Mouse (Mus musculus) liver, embryonic 15.5 days (tissue): ENCODE results near the gene Gk. TPM values are rescaled to one million over a fixed set of nuclear protein-coding genes. Genes with fewer than 3 reads are reported as not detected.
A peak's percentile ranks its signal among the peaks of the same experiment; 100 is the strongest.

Experiments
- ATAC-seq: fragments of 200-750 bp; cut with Nextera tagmentation; 2 replicates; pipeline ENCODE4 v1.8.0; 2017; ENCODE audit warnings: moderate number of reproducible peaks, mild to moderate bottlenecking, moderate library complexity; ENCODE audit not compliant: insufficient read depth
- H3K27ac ChIP-seq: fragments of 300-500 bp; sonication (generic); replicated peaks from 2 replicates; pipeline ENCODE4 v1.5.1; 2015; ENCODE audit warnings: mild to moderate bottlenecking, inconsistent platforms
- H3K27me3 ChIP-seq: fragments of 300-500 bp; sonication (generic); 2 replicates; pipeline ENCODE4 v1.6.1; 2015; ENCODE audit warnings: mild to moderate bottlenecking, inconsistent platforms
- H3K36me3 ChIP-seq: fragments of 300-500 bp; sonication (generic); replicated peaks from 2 replicates; pipeline ENCODE4 v1.6.1; 2015; ENCODE audit warnings: moderate library complexity, mild to moderate bottlenecking, inconsistent platforms
- H3K4me1 ChIP-seq: fragments of 300-500 bp; sonication (generic); replicated peaks from 2 replicates; pipeline ENCODE4 v1.6.1; 2015; ENCODE audit warnings: inconsistent platforms
- H3K4me2 ChIP-seq: fragments of 300-500 bp; sonication (generic); 2 replicates; pipeline ENCODE4 v1.6.1; 2015; ENCODE audit warnings: moderate library complexity, mild to moderate bottlenecking, inconsistent platforms
- H3K4me3 ChIP-seq: fragments of 300-500 bp; sonication (generic); replicated peaks from 2 replicates; pipeline ENCODE4 v1.5.1; 2015; ENCODE audit warnings: mild to moderate bottlenecking, inconsistent platforms
- H3K9ac ChIP-seq: fragments of 300-500 bp; sonication (generic); 2 replicates; pipeline ENCODE4 v1.6.1; 2015; ENCODE audit warnings: moderate library complexity, mild to moderate bottlenecking, inconsistent platforms
- H3K9me3 ChIP-seq: fragments of 300-500 bp; sonication (generic); replicated peaks from 2 replicates; pipeline ENCODE4 v1.6.1; 2016; ENCODE audit warnings: inconsistent platforms
- WGBS: fragments of 180-500 bp; shearing (Covaris S2); methylation state at CpG from one replicate; pipeline ENCODE4 v1.1.7; 2015; ENCODE audit warnings: mixed read lengths; ENCODE audit not compliant: insufficient replicate concordance; 5-methylcytosine and 5-hydroxymethylcytosine counted together
- polyA plus RNA-seq: library from polyadenylated mRNA; unstranded; fragments of >200 nt; fragmentation: Nextera tagmentation; extraction: Ambion mirVana; gene quantifications from 2 replicates; pipeline ENCODE4 v1.2.1, GENCODE M21; 2015

Gene Gk
- polyA plus RNA-seq, result 9.4 and 12.2 TPM in 2 replicates

DNA sequence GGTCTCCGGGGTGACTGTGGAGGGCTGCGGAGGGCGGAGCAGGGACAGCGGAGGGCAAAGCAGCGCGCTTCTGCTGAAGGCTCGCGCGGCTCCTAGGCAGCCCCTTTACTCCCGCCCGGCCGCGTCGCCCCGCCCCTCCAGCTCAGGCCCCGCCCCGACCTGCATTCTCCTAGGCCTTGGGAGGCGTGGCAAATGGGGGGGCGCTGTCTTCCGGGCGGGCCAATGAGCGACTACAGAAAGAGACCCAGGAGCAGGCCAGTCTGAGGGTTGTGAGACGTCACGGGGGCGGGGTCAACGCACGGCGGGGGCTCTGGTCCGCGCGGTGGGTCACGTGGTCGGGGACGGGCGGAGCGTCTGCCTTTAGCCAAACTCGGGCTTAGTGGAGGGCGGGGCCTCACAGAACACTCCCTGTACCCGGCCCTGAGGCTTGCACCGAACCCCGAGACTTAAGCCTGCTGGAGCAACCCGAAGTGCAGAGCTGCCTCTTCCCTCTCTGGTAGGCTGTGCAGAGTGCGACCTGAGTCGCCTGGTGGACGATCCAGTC, at the start of gene Gk:
Gk (minus strand) TSS at position 276 of the 544 bp plus-strand sequence.
- no peaks in the 10 kb centered on the region for H3K36me3 ChIP-seq
- 14% methylated on average over 37 of the region's 45 CpGs for WGBS
- H3K4me3 ChIP-seq, result peak within 1 kb of the TSS; percentile 67
- peak within 1 kb of the TSS; percentile 69 for H3K9ac ChIP-seq
- peak within 1 kb of the TSS; percentile 85 for H3K27ac ChIP-seq
- ATAC-seq, result peak; percentile 97
- H3K27me3 ChIP-seq, result no peaks in the 10 kb centered on the region
- no peaks in the 10 kb centered on the region for H3K9me3 ChIP-seq
- peak within 1 kb of the TSS; percentile 78 for H3K4me2 ChIP-seq
- no peaks in the 10 kb centered on the region for H3K4me1 ChIP-seq

DNA sequence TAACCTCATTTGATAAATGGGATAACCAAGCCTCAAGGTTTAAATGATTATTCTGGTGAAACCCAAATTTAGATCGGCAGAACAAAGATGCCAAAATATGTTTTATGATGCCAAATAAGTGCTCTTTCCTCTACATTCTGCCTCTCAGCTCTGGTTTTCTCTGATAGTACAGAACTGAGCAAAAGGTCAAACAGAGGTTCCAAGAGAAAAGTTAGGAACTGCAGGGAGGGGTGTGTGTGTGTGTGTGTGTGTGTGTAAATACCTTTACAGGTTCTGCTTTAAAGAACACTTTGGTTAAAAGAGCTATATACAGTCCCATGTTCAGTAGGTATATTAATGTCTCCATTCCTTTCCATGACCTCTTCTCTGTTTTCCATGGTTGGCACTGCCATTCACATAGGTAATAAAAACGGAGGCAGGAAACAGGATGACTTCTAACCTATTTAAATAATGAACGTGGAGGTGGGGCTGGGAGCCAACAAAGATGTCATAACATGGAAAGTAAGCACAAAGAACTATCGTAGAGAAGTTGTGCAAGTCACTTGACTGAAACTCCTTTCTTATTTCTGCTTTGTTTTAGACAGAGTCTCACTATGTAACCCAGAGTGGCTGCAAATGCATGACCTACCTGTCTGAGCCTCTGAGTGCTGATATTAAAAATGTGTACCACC, 28.2 kb upstream of the Gk start:
- no peak overlapping the region for H3K9ac ChIP-seq
- no peaks in the 10 kb centered on the region for H3K36me3 ChIP-seq
- H3K4me2 ChIP-seq, result no peak overlapping the region
- H3K9me3 ChIP-seq, result no peaks in the 10 kb centered on the region
- no peak for ATAC-seq
- H3K4me1 ChIP-seq, result no peaks in the 10 kb centered on the region
- WGBS, result 55% methylated on average over 4 of the region's 4 CpGs
- H3K27ac ChIP-seq, result no peak overlapping the region
- no peak overlapping the region for H3K4me3 ChIP-seq
- no peaks in the 10 kb centered on the region for H3K27me3 ChIP-seq

DNA sequence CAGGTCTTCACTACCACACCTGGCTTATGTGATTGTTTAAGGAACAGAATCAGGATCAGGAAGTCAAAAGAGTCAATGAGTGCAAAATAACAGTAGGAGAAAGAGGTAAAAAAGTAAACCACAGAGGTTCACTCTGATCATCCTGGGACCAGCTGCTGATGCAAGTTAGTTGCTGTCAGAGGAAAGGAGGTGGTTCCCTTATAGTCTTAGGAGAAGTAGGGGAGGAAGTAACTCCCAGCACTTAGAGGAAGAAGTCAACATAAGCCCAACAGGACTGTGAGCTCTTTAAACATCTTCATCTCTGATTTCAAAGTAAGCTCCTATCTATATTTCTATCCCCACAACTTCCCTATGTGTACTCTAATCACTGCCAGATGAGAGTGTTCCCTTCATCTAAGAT, 26.4 kb upstream of the Gk start:
- no peaks in the 10 kb centered on the region for H3K9me3 ChIP-seq
- no peaks in the 10 kb centered on the region for H3K27me3 ChIP-seq
- no peak overlapping the region for H3K4me3 ChIP-seq
- H3K9ac ChIP-seq, result no peak overlapping the region
- no peak overlapping the region for H3K4me2 ChIP-seq
- H3K27ac ChIP-seq, result no peak overlapping the region
- H3K36me3 ChIP-seq, result no peaks in the 10 kb centered on the region
- H3K4me1 ChIP-seq, result no peaks in the 10 kb centered on the region
- no peak for ATAC-seq

DNA sequence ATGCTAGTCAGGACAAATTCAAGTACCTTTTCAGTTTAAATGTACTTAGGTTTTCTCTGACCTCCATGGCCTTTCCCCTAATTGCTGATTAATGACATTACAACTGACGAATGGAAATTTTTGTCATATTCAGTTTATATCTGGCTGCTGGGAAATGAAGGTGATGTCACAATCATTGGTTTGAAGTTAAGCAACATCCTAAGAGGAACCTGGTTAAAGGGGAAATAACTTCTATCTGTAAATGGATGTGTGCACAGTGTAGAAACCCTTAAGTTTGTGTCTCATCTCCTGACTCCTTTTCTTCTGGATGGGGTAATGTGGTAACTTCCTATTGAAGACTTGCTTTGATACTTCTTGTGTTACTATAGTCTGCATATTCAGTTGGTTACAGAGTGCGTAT, 20.8 kb upstream of the Gk start:
- H3K27ac ChIP-seq, result no peak overlapping the region
- H3K4me3 ChIP-seq, result no peak overlapping the region
- ATAC-seq, result no peak
- no peaks in the 10 kb centered on the region for H3K4me1 ChIP-seq
- no peaks in the 10 kb centered on the region for H3K27me3 ChIP-seq
- no peak overlapping the region for H3K9ac ChIP-seq
- H3K4me2 ChIP-seq, result no peak overlapping the region
- no peaks in the 10 kb centered on the region for H3K36me3 ChIP-seq
- H3K9me3 ChIP-seq, result no peaks in the 10 kb centered on the region
- 52% methylated on average over 2 of the region's 2 CpGs for WGBS

DNA sequence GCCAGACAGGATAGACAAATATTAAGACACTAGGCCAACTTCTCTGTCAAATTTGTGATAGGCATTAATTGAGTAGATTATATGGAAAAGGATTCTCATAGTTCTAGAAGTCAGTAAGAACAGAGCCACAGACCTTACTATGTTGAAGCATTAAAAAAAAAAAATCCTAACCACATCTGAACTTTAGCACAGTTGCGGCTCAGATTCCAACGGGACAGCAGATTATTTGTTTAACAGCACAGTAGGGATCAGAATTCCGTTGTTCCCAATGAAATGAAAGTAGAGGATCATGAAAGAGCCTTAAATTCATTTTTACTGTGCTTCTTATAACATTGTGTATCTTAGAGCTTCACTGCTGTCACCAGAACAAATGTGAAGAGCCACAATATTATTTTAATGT, 1.7 kb upstream of the Gk start:
- no peak for ATAC-seq
- Histone ChIP-seq H3K4me2 (no peak overlapping the region), H3K4me3 (no peak overlapping the region), H3K9ac (no peak overlapping the region), H3K27me3 (no peaks in the 10 kb centered on the region), H3K27ac (no peak overlapping the region), H3K36me3 (no peaks in the 10 kb centered on the region), H3K4me1 (no peaks in the 10 kb centered on the region), H3K9me3 (no peaks in the 10 kb centered on the region)
- 65% methylated on average over 3 of the region's 3 CpGs for WGBS

DNA sequence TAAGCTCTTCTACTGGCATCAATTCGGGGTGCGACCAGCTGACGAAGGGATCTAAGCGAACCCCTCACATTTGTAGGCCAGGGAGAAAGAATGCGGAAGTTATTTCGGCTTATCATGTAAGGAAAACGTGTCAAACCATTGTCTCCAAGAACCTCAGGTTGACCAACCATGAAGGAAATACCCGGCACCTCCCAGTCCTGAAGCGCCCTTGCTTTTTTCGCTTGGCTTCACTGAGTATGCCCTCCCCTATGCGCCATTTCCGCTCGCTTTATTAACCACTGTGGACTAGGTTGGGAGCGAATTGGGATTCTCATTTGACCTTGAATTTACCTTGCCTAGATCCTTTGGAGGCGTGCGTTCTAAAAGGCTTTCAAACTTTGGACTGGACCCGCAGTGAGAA, 522 bp upstream of the Gk start:
- Histone ChIP-seq H3K27ac (peak overlapping the region; percentile 85), H3K9me3 (no peaks in the 10 kb centered on the region), H3K4me1 (no peaks in the 10 kb centered on the region), H3K9ac (peak overlapping the region; percentile 69), H3K4me3 (peak overlapping the region; percentile 67), H3K36me3 (no peaks in the 10 kb centered on the region), H3K4me2 (peak overlapping the region; percentile 78), H3K27me3 (no peaks in the 10 kb centered on the region)
- 14% methylated on average over 17 of the region's 17 CpGs for WGBS
- ATAC-seq, result peak; percentile 43

DNA sequence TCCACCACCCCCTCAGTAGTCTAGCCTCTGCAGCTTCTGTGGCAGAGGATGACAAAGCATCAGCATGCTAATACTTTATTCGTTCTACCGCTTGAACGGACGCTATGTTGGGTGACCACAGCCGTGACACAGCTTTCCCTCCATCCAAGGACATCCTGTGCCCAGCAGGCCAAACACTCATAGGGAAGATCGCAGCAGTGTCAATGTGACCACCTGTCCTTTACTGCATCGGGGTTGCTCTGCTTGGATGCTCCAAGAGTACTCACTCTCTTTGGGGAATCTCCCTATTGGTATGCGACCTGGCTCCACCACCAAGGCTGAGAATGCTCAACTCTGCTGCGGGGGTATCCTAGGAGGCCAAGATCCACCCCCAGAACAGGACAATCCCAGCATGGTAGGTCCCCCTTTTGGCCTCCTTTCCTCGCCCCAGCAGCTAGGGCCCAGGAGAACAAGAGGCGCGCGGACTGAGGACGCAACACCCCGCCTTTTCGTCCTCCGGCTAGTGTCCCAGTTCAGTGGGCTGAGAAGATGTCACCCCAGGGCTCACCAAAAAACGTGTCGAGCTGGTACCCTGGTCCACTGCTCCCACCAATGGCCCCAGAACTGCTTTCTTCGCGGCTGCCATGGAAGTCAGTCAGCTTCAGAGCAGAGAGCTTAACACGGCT, 608 bp downstream of the Gk start:
- Histone ChIP-seq H3K27me3 (no peaks in the 10 kb centered on the region), H3K4me3 (peak overlapping the region; percentile 67), H3K9ac (peak overlapping the region; percentile 60), H3K4me2 (peak overlapping the region; percentile 78), H3K9me3 (no peaks in the 10 kb centered on the region), H3K27ac (peak overlapping the region; percentile 72), H3K36me3 (no peaks in the 10 kb centered on the region), H3K4me1 (no peaks in the 10 kb centered on the region)
- 17% methylated on average over 22 of the region's 22 CpGs for WGBS
- peak; percentile 24 for ATAC-seq

DNA sequence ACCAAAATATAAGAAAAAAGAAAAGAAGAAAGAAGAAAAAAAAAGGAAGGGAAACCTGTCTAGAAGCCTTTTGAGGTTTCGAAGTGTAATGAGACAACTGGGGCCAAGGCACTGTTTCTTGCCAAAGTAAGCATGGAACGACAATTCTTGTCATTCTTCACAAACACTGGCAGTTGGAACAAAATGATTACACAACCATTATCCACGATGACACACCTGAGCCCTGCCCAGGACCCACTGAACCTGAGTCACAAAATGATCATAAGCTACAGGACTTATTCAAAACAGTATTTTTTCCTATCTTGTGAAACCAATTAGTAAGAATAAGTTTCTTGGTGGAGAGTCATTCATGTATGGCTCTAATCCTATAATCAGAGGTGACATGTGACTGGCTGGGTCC, 5.3 kb downstream of the Gk start:
- 55% methylated on average over 3 of the region's 3 CpGs for WGBS

DNA sequence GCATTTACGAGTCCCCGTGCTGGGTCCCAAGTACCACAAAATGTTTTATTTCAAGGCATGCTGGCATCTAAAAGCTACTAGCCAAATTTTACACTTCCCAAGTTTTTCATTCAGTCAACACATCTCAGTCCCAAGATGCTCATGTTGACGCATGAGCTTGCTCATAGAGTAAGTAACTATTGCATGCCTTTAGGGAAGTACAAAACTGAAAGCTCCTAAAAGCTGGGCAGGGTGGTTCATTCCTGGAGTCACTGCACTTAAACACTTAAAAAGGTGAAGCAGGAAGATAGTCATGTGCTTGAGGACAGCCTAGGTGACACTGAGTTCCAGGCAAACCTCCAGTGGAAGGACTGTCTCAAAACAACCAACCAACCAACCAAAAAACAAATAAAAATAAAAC, 5.9 kb downstream of the Gk start:
- Histone ChIP-seq H3K9me3 (no peaks in the 10 kb centered on the region), H3K27ac (no peak overlapping the region), H3K36me3 (no peaks in the 10 kb centered on the region), H3K4me2 (no peak overlapping the region), H3K4me3 (no peak overlapping the region), H3K4me1 (no peaks in the 10 kb centered on the region), H3K9ac (no peak overlapping the region), H3K27me3 (no peaks in the 10 kb centered on the region)
- ATAC-seq, result no peak
- WGBS, result 72% methylated on average over 3 of the region's 3 CpGs

More for the DNA sequence above, 5.3 kb downstream of the Gk start:
- no peak overlapping the region for H3K9ac ChIP-seq
- no peaks in the 10 kb centered on the region for H3K9me3 ChIP-seq
- H3K27ac ChIP-seq, result no peak overlapping the region
- H3K4me1 ChIP-seq, result no peaks in the 10 kb centered on the region
- no peak for ATAC-seq
- no peak overlapping the region for H3K4me2 ChIP-seq
- H3K4me3 ChIP-seq, result no peak overlapping the region
- H3K36me3 ChIP-seq, result no peaks in the 10 kb centered on the region
- no peaks in the 10 kb centered on the region for H3K27me3 ChIP-seq

DNA sequence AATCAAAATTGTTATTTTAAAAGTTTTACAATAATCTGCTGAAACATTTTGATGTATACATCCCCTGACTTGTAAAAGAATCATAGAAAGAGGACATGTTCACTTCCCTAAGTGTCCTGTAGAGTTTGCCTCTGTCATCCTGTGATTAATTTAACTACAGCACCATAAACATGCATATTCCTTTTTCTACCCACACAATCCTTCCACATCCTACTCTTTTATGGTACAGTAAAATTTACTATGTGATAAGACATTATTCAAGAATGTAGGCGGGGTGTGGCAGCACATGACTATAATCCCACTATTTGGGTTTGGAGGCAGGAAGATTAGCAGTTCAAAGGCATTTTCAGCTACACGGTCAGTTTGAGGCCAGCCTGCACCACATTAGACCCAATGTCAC, 8.0 kb downstream of the Gk start:
- no peak for ATAC-seq
- Histone ChIP-seq H3K27ac (no peak overlapping the region), H3K9me3 (no peaks in the 10 kb centered on the region), H3K27me3 (no peaks in the 10 kb centered on the region), H3K36me3 (no peaks in the 10 kb centered on the region), H3K4me3 (no peak overlapping the region), H3K9ac (no peak overlapping the region), H3K4me2 (no peak overlapping the region), H3K4me1 (no peaks in the 10 kb centered on the region)
- WGBS, result 61% methylated on average over 2 of the region's 2 CpGs

DNA sequence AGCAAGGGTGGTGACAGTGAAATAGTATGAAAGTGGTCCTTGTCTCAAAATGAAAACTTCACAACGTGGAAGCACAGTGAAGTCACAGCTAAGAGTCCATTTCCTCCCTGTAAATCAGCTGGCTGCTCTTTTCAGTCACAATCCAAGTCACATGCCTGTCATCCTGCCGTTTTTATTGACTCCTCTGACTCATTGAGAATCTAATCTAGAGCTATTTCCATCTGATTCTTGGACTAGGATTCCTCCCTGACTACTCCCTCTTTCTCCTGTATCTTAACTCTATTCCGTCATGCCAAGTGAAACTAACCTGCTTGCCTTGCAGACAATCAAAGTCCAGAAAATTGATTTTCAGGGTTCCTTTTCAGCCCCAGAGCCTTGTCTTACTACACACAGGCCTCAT, 20.6 kb downstream of the Gk start:
- H3K4me2 ChIP-seq, result no peak overlapping the region
- no peak for ATAC-seq
- WGBS, result 45% methylated on average over 3 of the region's 3 CpGs

More for the DNA sequence above, 20.6 kb downstream of the Gk start:
- Histone ChIP-seq H3K27me3 (no peaks in the 10 kb centered on the region), H3K36me3 (no peaks in the 10 kb centered on the region), H3K9ac (no peak overlapping the region), H3K9me3 (no peaks in the 10 kb centered on the region), H3K27ac (no peak overlapping the region), H3K4me3 (no peak overlapping the region), H3K4me1 (no peaks in the 10 kb centered on the region)
